Mouse (Mus musculus): ENCODE results near the gene Map1s. TPM values are rescaled to one million over a fixed set of nuclear protein-coding genes. Genes with fewer than 3 reads are reported as not detected.

Map1s gene
- polyA plus RNA-seq, 1 experiment from 2014 or later = 22.7 TPM

DNA sequence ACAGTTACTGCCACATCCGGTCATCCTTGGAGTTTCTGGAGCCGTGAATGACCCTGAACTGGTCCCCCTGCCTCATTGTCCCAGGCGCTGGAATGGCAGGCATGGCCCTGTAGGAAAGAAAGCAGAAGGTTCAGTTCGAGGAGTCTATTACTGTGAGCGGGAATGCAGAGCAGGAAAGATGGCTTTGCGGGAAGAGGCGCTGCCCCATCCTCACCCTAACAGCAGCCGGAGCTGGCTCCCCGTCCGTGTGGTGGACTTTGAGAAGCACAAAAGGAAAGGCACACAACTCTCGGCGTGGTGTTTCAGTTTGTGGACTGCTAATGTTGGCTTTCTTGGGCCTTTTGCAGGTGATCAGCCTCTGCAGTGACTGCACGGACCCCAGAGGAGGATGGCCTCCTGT lies 31.3 kb upstream of the Map1s start:
- no peak for TF ChIP-seq CTCF (IDR thresholded peaks at IDR 0.05)
- no peak for TF ChIP-seq EP300 (IDR thresholded peaks at IDR 0.05)
- Histone ChIP-seq H3K36me3 (ENCODE audit: insufficient read depth, low read length) (no peaks in the 10 kb centered on the region), H3K9ac (replicated peaks; ENCODE audit: low read depth) (no peak overlapping the region), H3K9me3 (ENCODE audit: low read length) (no peaks in the 10 kb centered on the region), H3K4me3 (ENCODE audit: low read depth, low read length) (no peak overlapping the region), H3K4me1 (ENCODE audit: insufficient read depth, low read depth, low read length) (peaks cover 4% of the 10 kb centered on the region; the same call in 1 of the 2 replicates), H3K27ac (ENCODE audit: low read length) (no peak overlapping the region), H3K4me2 (replicated peaks; ENCODE audit: low read depth, low read length) (no peak overlapping the region), H3K27me3 (replicated peaks; ENCODE audit: insufficient read depth, low read length) (no peaks in the 10 kb centered on the region)
- no peak for ATAC-seq
- DNase-seq (ENCODE audit: low spot score) = no peak
- WGBS = 89% methylated on average over 13 of the region's 13 CpGs

DNA sequence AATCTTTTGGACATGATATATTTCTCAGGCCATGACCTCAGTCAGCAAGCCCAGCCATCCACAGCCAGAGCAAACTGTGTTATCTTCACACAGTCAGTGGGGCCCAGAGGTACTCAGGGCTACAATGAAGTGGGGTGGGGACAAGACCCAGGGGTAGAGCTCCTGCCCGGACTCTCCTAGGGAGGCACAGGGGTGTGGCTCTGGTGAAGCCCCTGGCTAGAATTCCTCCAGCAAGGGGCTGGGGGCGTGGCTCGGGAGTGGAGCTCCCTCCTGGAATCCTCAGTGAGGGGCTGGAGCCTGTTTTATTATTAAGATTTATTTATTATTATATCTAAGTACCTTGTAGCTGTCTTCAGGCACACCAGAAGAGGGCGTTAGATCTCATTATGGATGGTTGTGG lies 29.4 kb upstream of the Map1s start:
- Histone ChIP-seq H3K4me2 (replicated peaks; ENCODE audit: low read depth, low read length) (no peak overlapping the region), H3K27me3 (replicated peaks; ENCODE audit: insufficient read depth, low read length) (no peaks in the 10 kb centered on the region), H3K27ac (ENCODE audit: low read length) (no peak overlapping the region), H3K9ac (replicated peaks; ENCODE audit: low read depth) (no peak overlapping the region), H3K36me3 (ENCODE audit: insufficient read depth, low read length) (no peaks in the 10 kb centered on the region), H3K4me3 (ENCODE audit: low read depth, low read length) (no peak overlapping the region), H3K9me3 (ENCODE audit: low read length) (no peaks in the 10 kb centered on the region), H3K4me1 (ENCODE audit: insufficient read depth, low read depth, low read length) (peaks cover 8% of the 10 kb centered on the region; the same call in 1 of the 2 replicates)
- 35% methylated on average over 4 of the region's 4 CpGs for whole genome bisulfite sequencing
- no peak for ATAC-seq
- no peak for DNase-seq (ENCODE audit: low spot score)
- TF ChIP-seq EP300 (IDR thresholded peaks at IDR 0.05) = no peak
- no peak for TF ChIP-seq CTCF (IDR thresholded peaks at IDR 0.05)

- H3K9me3 ChIP-seq (ENCODE audit: low read length) = no peaks in the 10 kb centered on the region
- ATAC-seq = no peak
- H3K4me1 ChIP-seq (ENCODE audit: insufficient read depth, low read depth, low read length) = 0 out of 2 replicates have a peak, but pooled peaks cover 3% of the 10 kb centered on the region
- H3K4me3 ChIP-seq (ENCODE audit: low read depth, low read length) = no peak overlapping the region
- H3K36me3 ChIP-seq (ENCODE audit: insufficient read depth, low read length) = no peaks in the 10 kb centered on the region
- no peak overlapping the region for H3K27ac ChIP-seq (ENCODE audit: low read length)
- H3K27me3 ChIP-seq (replicated peaks; ENCODE audit: insufficient read depth, low read length) = no peaks in the 10 kb centered on the region
- TF ChIP-seq CTCF (IDR thresholded peaks at IDR 0.05) (no peak), EP300 (IDR thresholded peaks at IDR 0.05) (no peak)
- no peak overlapping the region for H3K4me2 ChIP-seq (replicated peaks; ENCODE audit: low read depth, low read length)
- 40% methylated on average over 2 of the region's 2 CpGs for WGBS
- DNase-seq (ENCODE audit: low spot score) = no peak
- H3K9ac ChIP-seq (replicated peaks; ENCODE audit: low read depth) = no peak overlapping the region
Measured at GRCm38 (mm10) chr8:70878178-70878577, 27.6 kb upstream of the Map1s start.

GRCm38 (mm10) chr8:70879500-70879899 lies 26.2 kb upstream of the Map1s start:
- no peak overlapping the region for H3K4me2 ChIP-seq (replicated peaks; ENCODE audit: low read depth, low read length)
- 62% methylated on average over 4 of the region's 4 CpGs for WGBS
- no peak for TF ChIP-seq CTCF (IDR thresholded peaks at IDR 0.05)
- no peak for TF ChIP-seq EP300 (IDR thresholded peaks at IDR 0.05)
- no peaks in the 10 kb centered on the region for H3K36me3 ChIP-seq (ENCODE audit: insufficient read depth, low read length)
- ATAC-seq = no peak
- H3K4me3 ChIP-seq (ENCODE audit: low read depth, low read length) = no peak overlapping the region
- no peaks in the 10 kb centered on the region for H3K9me3 ChIP-seq (ENCODE audit: low read length)
- H3K4me1 ChIP-seq (ENCODE audit: insufficient read depth, low read depth, low read length) = 0 out of 2 replicates have a peak, but pooled peaks cover 3% of the 10 kb centered on the region
- H3K27ac ChIP-seq (ENCODE audit: low read length) = no peak overlapping the region
- no peak overlapping the region for H3K9ac ChIP-seq (replicated peaks; ENCODE audit: low read depth)
- DNase-seq (ENCODE audit: low spot score) = no peak
- no peaks in the 10 kb centered on the region for H3K27me3 ChIP-seq (replicated peaks; ENCODE audit: insufficient read depth, low read length)

DNA sequence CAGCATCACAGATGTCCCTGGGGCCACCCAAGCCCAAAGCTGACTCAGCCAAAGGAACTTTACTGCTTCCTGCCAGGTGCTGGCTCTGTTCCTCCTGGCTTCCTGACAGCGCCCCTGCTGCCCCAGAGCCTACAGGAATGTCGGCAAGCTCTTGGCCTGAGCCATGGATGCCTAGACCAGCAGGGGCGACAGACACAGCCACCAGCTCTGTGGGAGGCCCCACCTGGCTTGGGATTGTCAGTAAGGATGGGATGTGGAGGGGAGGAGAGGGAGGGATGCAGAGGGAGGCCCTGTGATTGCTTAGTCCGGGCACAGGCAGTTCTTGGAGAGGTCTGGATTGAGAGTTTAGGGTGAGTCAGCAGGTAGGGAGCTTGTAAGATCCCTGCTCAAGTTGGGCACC lies 25.6 kb upstream of the Map1s start:
- Histone ChIP-seq H3K27me3 (replicated peaks; ENCODE audit: insufficient read depth, low read length) (no peaks in the 10 kb centered on the region), H3K27ac (ENCODE audit: low read length) (peak overlapping the region; percentile 20; the same call in 1 of the 2 replicates), H3K4me3 (ENCODE audit: low read depth, low read length) (no peak overlapping the region), H3K4me2 (replicated peaks; ENCODE audit: low read depth, low read length) (no peak overlapping the region), H3K4me1 (ENCODE audit: insufficient read depth, low read depth, low read length) (0 out of 2 replicates have a peak, but pooled peaks cover 3% of the 10 kb centered on the region), H3K36me3 (ENCODE audit: insufficient read depth, low read length) (no peaks in the 10 kb centered on the region), H3K9me3 (ENCODE audit: low read length) (no peaks in the 10 kb centered on the region), H3K9ac (replicated peaks; ENCODE audit: low read depth) (no peak overlapping the region)
- DNase-seq (ENCODE audit: low spot score) (no peak), ATAC-seq (peak; percentile 32; the same call in 1 of the 2 replicates)
- WGBS = 9% methylated on average over 4 of the region's 4 CpGs
- TF ChIP-seq CTCF (IDR thresholded peaks at IDR 0.05) = peak; percentile 28; the same call in 1 of the 2 replicates
- no peak for TF ChIP-seq EP300 (IDR thresholded peaks at IDR 0.05)

- no peaks in the 10 kb centered on the region for H3K27me3 ChIP-seq (replicated peaks; ENCODE audit: insufficient read depth, low read length)
- H3K9me3 ChIP-seq (ENCODE audit: low read length) = no peaks in the 10 kb centered on the region
- DNase-seq (ENCODE audit: low spot score) (peak; percentile 39), ATAC-seq (peak; percentile 60)
- H3K4me3 ChIP-seq (ENCODE audit: low read depth, low read length) = no peak overlapping the region
- 0 out of 2 replicates have a peak, but pooled peaks cover 3% of the 10 kb centered on the region for H3K4me1 ChIP-seq (ENCODE audit: insufficient read depth, low read depth, low read length)
- H3K36me3 ChIP-seq (ENCODE audit: insufficient read depth, low read length) = no peaks in the 10 kb centered on the region
- 18% methylated on average over 11 of the region's 11 CpGs for whole genome bisulfite sequencing
- no peak for TF ChIP-seq CTCF (IDR thresholded peaks at IDR 0.05)
- no peak for TF ChIP-seq EP300 (IDR thresholded peaks at IDR 0.05)
- H3K4me2 ChIP-seq (replicated peaks; ENCODE audit: low read depth, low read length) = no peak overlapping the region
- no peak overlapping the region for H3K27ac ChIP-seq (ENCODE audit: low read length)
- H3K9ac ChIP-seq (replicated peaks; ENCODE audit: low read depth) = no peak overlapping the region
Measured at GRCm38 (mm10) chr8:70880546-70880945, 25.2 kb upstream of the Map1s start.

DNA sequence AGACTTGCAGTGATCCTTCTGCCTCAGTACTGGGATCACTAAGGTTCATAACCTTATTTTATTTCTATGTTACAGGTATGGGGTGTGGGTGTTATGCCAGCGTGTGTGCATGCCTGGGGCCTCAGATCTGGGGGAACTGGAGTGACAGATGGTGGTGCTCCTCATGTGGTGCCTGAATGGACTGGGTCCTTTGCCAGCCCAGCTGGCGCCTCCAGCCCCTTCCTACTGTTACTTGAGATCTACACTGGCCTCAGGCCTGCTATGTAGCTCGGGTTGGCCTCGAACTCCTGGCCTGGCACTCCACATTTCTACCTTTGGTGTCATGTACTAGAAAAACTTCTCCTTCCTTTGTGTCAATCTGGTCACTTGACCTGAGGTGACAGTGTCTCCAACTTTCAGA lies 21.5 kb upstream of the Map1s start:
- ATAC-seq (no peak), DNase-seq (ENCODE audit: low spot score) (no peak)
- 74% methylated on average over 4 of the region's 4 CpGs for WGBS
- Histone ChIP-seq H3K4me3 (ENCODE audit: low read depth, low read length) (no peak overlapping the region), H3K27ac (ENCODE audit: low read length) (no peak overlapping the region), H3K36me3 (ENCODE audit: insufficient read depth, low read length) (no peaks in the 10 kb centered on the region), H3K4me1 (ENCODE audit: insufficient read depth, low read depth, low read length) (0 out of 2 replicates have a peak, but pooled peaks cover 3% of the 10 kb centered on the region), H3K9ac (replicated peaks; ENCODE audit: low read depth) (no peak overlapping the region), H3K27me3 (replicated peaks; ENCODE audit: insufficient read depth, low read length) (no peaks in the 10 kb centered on the region), H3K9me3 (ENCODE audit: low read length) (no peaks in the 10 kb centered on the region), H3K4me2 (replicated peaks; ENCODE audit: low read depth, low read length) (no peak overlapping the region)
- TF ChIP-seq EP300 (IDR thresholded peaks at IDR 0.05) = no peak
- no peak for TF ChIP-seq CTCF (IDR thresholded peaks at IDR 0.05)
